Mouse (Mus musculus): ENCODE measurements at regions not wholly inside any gene's neighbourhood (a gene's known extent, or its start where the extent isn't known, plus 50 kb on each side); places are given as distances from the start of the nearest gene placed in this dataset.
A peak's percentile ranks its signal among the peaks of the same experiment; 100 is the strongest.

DNA sequence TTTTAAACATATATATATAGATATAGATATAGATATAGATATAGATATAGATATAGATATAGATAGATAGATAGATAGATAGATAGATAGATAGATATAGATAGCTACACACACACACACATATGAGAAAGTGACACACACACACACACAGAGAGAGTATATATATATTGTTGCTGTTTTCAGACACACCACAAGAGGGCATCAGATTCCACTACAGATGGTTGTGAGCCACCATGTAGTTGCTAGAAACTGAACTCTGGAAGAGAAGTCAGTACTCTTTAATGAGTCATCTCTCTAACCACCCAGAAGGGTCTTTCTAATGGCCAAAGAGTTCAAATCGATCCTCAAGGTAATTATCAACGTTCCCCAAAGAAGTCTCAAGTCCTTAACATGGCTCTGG, 205.8 kb downstream of the Ttc8 start:
- TF ChIP-seq POLR2A (IDR thresholded peaks at IDR 0.05; ENCODE audit: insufficient read depth, low read depth, low read length) (no peak), CTCF (IDR thresholded peaks at IDR 0.05) (peak; percentile 22)

Measured in heart, adult 2 months (tissue).